In the genomic region with DNA sequence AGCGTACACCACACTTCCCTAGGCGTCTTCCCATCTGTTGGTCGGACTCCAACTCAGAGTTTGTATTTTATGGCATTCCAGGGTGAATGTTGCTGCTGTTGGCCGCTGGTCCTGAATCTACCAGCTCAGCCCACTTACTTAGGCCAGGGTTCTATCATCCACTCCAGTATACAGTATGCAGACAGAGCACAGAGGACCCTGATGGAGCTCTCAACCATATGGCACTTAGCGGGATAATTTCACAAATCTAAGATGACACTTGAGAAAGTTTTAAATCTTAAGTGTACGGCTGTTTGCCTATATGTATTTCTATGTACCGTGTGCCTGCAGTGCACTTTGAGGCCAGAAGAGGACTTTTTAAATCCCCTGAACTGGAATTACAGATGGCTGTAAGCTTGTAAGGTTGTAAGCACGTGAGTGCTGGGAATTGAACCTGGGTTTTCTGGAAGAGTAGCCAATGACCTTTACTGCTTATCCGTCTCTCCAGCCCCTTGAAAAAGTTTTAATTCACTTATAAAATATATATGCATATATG, we compare ENCODE assay signal across 8 mouse cellular contexts. TPM values are rescaled to one million over a fixed set of nuclear protein-coding genes. Genes with fewer than 3 reads are reported as not detected.
DNase-seq lines count a peak whose midpoint lies in the region; ATAC-seq lines count a peak whose summit lies in the region.

No protein-coding gene starts in this region.

- WGBS in forebrain, embryonic 13.5 days, result 37% methylated on average over 9 of the region's 9 CpGs
- WGBS in liver, embryonic 16.5 days (ENCODE audit: insufficient replicate concordance), result 40% methylated on average over 9 of the region's 9 CpGs

- H3K9me3 ChIP-seq in forebrain, embryonic 13.5 days (replicated peaks), result no peaks in the 10 kb centered on the region
- H3K9me3 ChIP-seq in liver, embryonic 16.5 days (replicated peaks; ENCODE audit: control insufficient read depth, low read length), result no peaks in the 10 kb centered on the region

- peak overlapping the region; percentile 82; the same call in 1 of the 2 replicates for H3K4me2 ChIP-seq in forebrain, embryonic 13.5 days
- peak overlapping the region; percentile 80; the same call in 1 of the 2 replicates for H3K4me2 ChIP-seq in liver, embryonic 16.5 days (ENCODE audit: low read depth, low read length)

- no peak overlapping the region; the same call in 1 of the 2 replicates for H3K4me3 ChIP-seq in forebrain, embryonic 13.5 days
- peak overlapping the region; percentile 75 for H3K4me3 ChIP-seq in liver, embryonic 16.5 days (ENCODE audit: low read depth, low read length)

- H3K27ac ChIP-seq in forebrain, embryonic 13.5 days, result no peak overlapping the region
- H3K27ac ChIP-seq in liver, embryonic 16.5 days (ENCODE audit: low read length), result peak overlapping the region; percentile 92

- H3K27me3 ChIP-seq in forebrain, embryonic 13.5 days, result no peaks in the 10 kb centered on the region
- H3K27me3 ChIP-seq in liver, embryonic 16.5 days (ENCODE audit: control insufficient read depth, insufficient read depth, low read depth, low read length), result no peaks in the 10 kb centered on the region

- no peak overlapping the region for H3K9ac ChIP-seq in forebrain, embryonic 13.5 days
- no peak overlapping the region for H3K9ac ChIP-seq in liver, embryonic 16.5 days (ENCODE audit: low read depth, low read length)

- H3K4me1 ChIP-seq in forebrain, embryonic 13.5 days, result peaks cover 32% of the 10 kb centered on the region
- peaks cover 29% of the 10 kb centered on the region for H3K4me1 ChIP-seq in liver, embryonic 16.5 days (ENCODE audit: control insufficient read depth, low read depth, low read length)

- no peak for DNase-seq in frontal cortex, postnatal 36 days (ENCODE audit: low spot score in 2 of 2)
- peak; percentile 69 for DNase-seq in 416B (ENCODE audit: low read depth)
- no peak for DNase-seq in T-cell, adult 2 months (ENCODE audit: low spot score)
- DNase-seq in urinary bladder, postnatal 4 days (ENCODE audit: low spot score in 2 of 2), result no peak
- DNase-seq in spleen, postnatal 14 days (ENCODE audit: low spot score in 2 of 2), result no peak

- peak; percentile 7; the same call in 1 of the 2 replicates for ATAC-seq in frontal cortex, adult (ENCODE audit: low TSS enrichment)
- peak; percentile 53 for ATAC-seq in forebrain, embryonic 13.5 days
- no peak for ATAC-seq in liver, embryonic 16.5 days (ENCODE audit: low read depth)

- H3K36me3 ChIP-seq in forebrain, embryonic 13.5 days (ENCODE audit: poor library complexity, severe bottlenecking), result no peaks in the 10 kb centered on the region
- no peaks in the 10 kb centered on the region for H3K36me3 ChIP-seq in liver, embryonic 16.5 days (ENCODE audit: control insufficient read depth, insufficient read depth)

RNA-seq across cellular contexts. Expression of a gene that starts 20.3 kb away (rescaled TPM):
- 52.6 and 60.2 TPM in 2 replicates for polyA plus RNA-seq in forebrain, embryonic 13.5 days (2015; fragmentation: Nextera tagmentation; extraction: Ambion mirVana)
- 22.2 and 30.4 TPM in 2 replicates for polyA plus RNA-seq in liver, embryonic 16.5 days (2015; fragmentation: Nextera tagmentation; extraction: Ambion mirVana)
